Mouse (Mus musculus): ENCODE measurements around the gene Tmem202. TPM values are rescaled to one million over a fixed set of nuclear protein-coding genes. Genes with fewer than 3 reads are reported as not detected.

The Tmem202 gene
- 0.47 and 0.74 TPM in 2 replicates for polyA plus RNA-seq (2015; fragmentation: Nextera tagmentation; extraction: Ambion mirVana)

DNA sequence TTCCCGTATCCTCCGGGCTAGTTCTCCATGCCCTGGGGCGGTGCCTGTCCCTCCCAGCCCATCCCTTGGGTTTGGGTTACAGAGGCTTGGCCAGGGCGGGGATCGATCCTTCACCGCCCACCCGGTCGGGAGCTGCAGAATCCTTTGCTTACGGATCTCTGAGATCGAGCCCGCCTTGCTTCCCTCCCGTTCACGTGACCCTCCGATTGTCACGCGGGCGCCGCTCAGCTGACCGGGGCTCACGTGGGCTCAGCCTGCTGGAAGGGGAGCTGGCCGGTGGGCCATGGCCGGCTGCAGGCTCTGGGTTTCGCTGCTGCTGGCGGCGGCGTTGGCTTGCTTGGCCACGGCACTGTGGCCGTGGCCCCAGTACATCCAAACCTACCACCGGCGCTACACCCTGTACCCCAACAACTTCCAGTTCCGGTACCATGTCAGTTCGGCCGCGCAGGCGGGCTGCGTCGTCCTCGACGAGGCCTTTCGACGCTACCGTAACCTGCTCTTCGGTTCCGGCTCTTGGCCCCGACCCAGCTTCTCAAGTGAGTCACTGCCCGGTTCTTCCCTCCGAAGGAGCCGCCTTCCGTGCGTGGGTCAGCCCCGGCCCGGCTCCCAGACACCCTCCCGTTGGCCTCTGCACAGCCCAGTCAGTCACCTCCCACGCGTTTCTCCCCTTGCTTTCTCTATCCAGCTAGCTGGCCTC is at the start of gene Tmem202, which contains the start of gene Hexa:
Gene Tmem202 (minus strand): TSS at position 407 of the 697 bp plus-strand sequence.
Gene Hexa (plus strand): TSS at position 100 of the 697 bp plus-strand sequence.
- H3K27ac ChIP-seq (replicated peaks) = no peak within 1 kb of the TSS
- peaks cover 23% of the 10 kb centered on the region for H3K4me1 ChIP-seq
- H3K9ac ChIP-seq (replicated peaks) = peak within 1 kb of the TSS; percentile 62
- H3K4me3 ChIP-seq = peak within 1 kb of the TSS; percentile 65
- H3K4me2 ChIP-seq (replicated peaks) = peak within 1 kb of the TSS; percentile 80
- peak; percentile 91 for ATAC-seq (replicated peaks)
- WGBS = 3% methylated on average over 55 of the region's 55 CpGs
- no peaks in the 10 kb centered on the region for H3K27me3 ChIP-seq
- H3K9me3 ChIP-seq = no peaks in the 10 kb centered on the region
- no peaks in the 10 kb centered on the region for H3K36me3 ChIP-seq

DNA sequence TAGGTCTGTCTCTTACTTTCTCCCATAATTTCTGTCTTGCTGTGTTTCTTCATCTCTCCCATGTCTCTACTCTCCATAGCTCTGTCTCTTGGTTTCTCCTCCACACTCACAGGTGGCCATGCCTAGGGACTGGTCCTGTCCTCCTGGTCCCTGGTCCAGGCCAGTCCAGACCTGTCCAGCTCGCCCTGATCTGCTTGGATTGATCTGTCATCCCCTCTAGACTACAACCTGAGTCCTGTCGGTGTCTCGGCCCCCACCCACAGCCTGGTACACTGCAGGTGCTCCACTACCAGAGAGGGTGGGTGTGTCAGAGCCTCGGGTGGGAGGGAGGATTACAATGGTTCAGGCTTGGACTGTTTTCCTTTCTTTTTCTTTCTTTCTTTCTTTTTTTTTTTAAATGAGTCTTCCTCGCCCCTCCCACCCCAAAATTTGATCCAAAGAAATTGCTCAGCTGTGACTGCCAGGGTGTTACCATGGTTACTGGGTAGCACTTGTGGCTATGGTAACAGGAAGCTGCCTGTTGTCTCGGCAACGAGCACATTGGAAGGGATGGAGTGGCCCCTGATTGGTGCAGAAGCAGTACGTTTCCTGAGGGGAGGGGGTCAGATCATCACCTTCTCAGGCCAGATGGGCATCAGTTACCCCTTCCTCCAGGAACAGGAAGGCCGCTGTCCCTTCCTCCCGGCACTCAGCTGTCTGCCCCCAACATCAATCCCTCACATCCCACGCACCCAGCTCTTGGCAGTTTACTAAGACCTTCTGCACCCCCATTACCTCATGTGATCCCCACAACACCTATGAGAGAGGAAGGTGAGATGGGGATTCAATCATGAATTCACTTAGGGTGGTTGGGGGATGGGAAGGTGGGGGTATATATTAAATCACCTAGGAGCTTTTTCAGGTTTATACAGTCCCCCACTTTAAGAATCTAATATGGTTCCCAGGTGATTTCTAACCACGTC is 49.3 kb upstream of the Tmem202 start:
- Histone ChIP-seq H3K27me3 (0 out of 2 replicates have a peak, but pooled peaks cover 3% of the 10 kb centered on the region), H3K36me3 (no peaks in the 10 kb centered on the region), H3K4me3 (peak overlapping the region; percentile 28), H3K9me3 (no peaks in the 10 kb centered on the region), H3K4me1 (peaks cover 37% of the 10 kb centered on the region), H3K4me2 (replicated peaks) (peak overlapping the region; percentile 52), H3K27ac (replicated peaks) (peak overlapping the region; percentile 89), H3K9ac (replicated peaks) (peak overlapping the region; percentile 20)
- 18% methylated on average over 12 of the region's 12 CpGs for WGBS
- ATAC-seq (replicated peaks) = peak; percentile 90

- Histone ChIP-seq H3K4me2 (replicated peaks) (peak overlapping the region; percentile 52), H3K4me1 (peaks cover 37% of the 10 kb centered on the region), H3K27me3 (0 out of 2 replicates have a peak, but pooled peaks cover 3% of the 10 kb centered on the region), H3K9me3 (no peaks in the 10 kb centered on the region), H3K27ac (replicated peaks) (peak overlapping the region; percentile 89), H3K9ac (replicated peaks) (peak overlapping the region; percentile 20; the same call in 1 of the 2 replicates), H3K36me3 (no peaks in the 10 kb centered on the region), H3K4me3 (peak overlapping the region; percentile 28; the same call in 1 of the 2 replicates)
- peak; percentile 36; the same call in 1 of the 2 replicates for ATAC-seq (replicated peaks)
- 31% methylated on average over 5 of the region's 5 CpGs for WGBS
Measured at GRCm38 (mm10) chr9:59588252-59588651, 48.6 kb upstream of the Tmem202 start.

DNA sequence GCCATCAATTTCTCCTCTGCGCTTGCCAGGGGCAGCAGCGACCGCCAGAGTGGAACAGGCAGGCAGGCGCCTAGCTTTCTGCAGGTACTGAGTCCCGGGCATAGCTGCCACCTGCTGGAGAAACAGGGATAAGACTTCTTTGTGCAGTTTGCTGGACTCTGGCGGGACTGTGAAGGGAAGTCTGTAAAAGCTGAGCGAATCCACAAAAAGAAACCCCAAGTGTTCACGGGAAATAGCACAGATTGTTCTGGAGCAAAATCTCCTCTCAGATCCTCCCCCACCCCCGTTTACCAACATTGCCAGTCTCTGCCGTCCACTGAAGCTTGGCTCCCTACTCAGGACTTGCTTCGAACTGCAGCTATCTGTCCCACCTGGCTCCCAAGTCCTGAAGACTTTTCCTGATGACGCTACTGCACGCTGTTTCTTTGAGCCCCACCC is 45.2 kb upstream of the Tmem202 start:
- Histone ChIP-seq H3K36me3 (no peaks in the 10 kb centered on the region), H3K4me2 (replicated peaks) (peak overlapping the region; percentile 35), H3K4me3 (peak overlapping the region; percentile 10; the same call in 1 of the 2 replicates), H3K27me3 (0 out of 2 replicates have a peak, but pooled peaks cover 3% of the 10 kb centered on the region), H3K4me1 (peaks cover 32% of the 10 kb centered on the region), H3K9ac (replicated peaks) (no peak overlapping the region; the same call in 1 of the 2 replicates), H3K9me3 (no peaks in the 10 kb centered on the region), H3K27ac (replicated peaks) (no peak overlapping the region)
- ATAC-seq (replicated peaks) = peak; percentile 65; the same call in 1 of the 2 replicates
- 5% methylated on average over 13 of the region's 13 CpGs for WGBS

- WGBS = 0% methylated on average over 20 of the region's 20 CpGs
- ATAC-seq (replicated peaks) = no peak; the same call in 1 of the 2 replicates
- peak overlapping the region; percentile 57 for H3K9ac ChIP-seq (replicated peaks)
- peak overlapping the region; percentile 56 for H3K4me3 ChIP-seq
- peaks cover 12% of the 10 kb centered on the region; the same call in 1 of the 2 replicates for H3K27me3 ChIP-seq
- H3K9me3 ChIP-seq = no peaks in the 10 kb centered on the region
- no peaks in the 10 kb centered on the region for H3K36me3 ChIP-seq
- peaks cover 14% of the 10 kb centered on the region for H3K4me1 ChIP-seq
- H3K4me2 ChIP-seq (replicated peaks) = peak overlapping the region; percentile 79
- H3K27ac ChIP-seq (replicated peaks) = peak overlapping the region; percentile 31; the same call in 1 of the 2 replicates
Measured at GRCm38 (mm10) chr9:59578505-59578867, 38.8 kb upstream of the Tmem202 start.

- peak within 1 kb of the TSS; percentile 57 for H3K9ac ChIP-seq (replicated peaks)
- H3K4me1 ChIP-seq = peaks cover 14% of the 10 kb centered on the region
- ATAC-seq (replicated peaks) = peak; percentile 97
- H3K4me3 ChIP-seq = peak within 1 kb of the TSS; percentile 56
- WGBS = under 1% methylated on average over 51 of the region's 61 CpGs
- peak within 1 kb of the TSS; percentile 31; the same call in 1 of the 2 replicates for H3K27ac ChIP-seq (replicated peaks)
- no peaks in the 10 kb centered on the region for H3K9me3 ChIP-seq
- H3K27me3 ChIP-seq = peaks cover 12% of the 10 kb centered on the region; the same call in 1 of the 2 replicates
- H3K4me2 ChIP-seq (replicated peaks) = peak within 1 kb of the TSS; percentile 79
- no peaks in the 10 kb centered on the region for H3K36me3 ChIP-seq
Measured at GRCm38 (mm10) chr9:59577844-59578504, 38.3 kb upstream of the Tmem202 start, which contains the start of gene Celf6. Celf6 (plus strand) TSS chr9:59577917.

- ATAC-seq (replicated peaks) = no peak
- H3K4me3 ChIP-seq = peak overlapping the region; percentile 56
- WGBS = 11% methylated on average over 13 of the region's 13 CpGs
- peak overlapping the region; percentile 79 for H3K4me2 ChIP-seq (replicated peaks)
- peaks cover 12% of the 10 kb centered on the region; the same call in 1 of the 2 replicates for H3K27me3 ChIP-seq
- H3K9me3 ChIP-seq = no peaks in the 10 kb centered on the region
- peaks cover 14% of the 10 kb centered on the region for H3K4me1 ChIP-seq
- H3K9ac ChIP-seq (replicated peaks) = peak overlapping the region; percentile 36; the same call in 1 of the 2 replicates
- H3K27ac ChIP-seq (replicated peaks) = 0 out of 2 replicates have a peak overlapping the region, but pooled peaks have one; percentile 24
- H3K36me3 ChIP-seq = no peaks in the 10 kb centered on the region
Measured at GRCm38 (mm10) chr9:59577401-59577800, 37.8 kb upstream of the Tmem202 start.

- H3K36me3 ChIP-seq = no peaks in the 10 kb centered on the region
- H3K27ac ChIP-seq (replicated peaks) = no peak overlapping the region
- H3K4me2 ChIP-seq (replicated peaks) = no peak overlapping the region
- no peak overlapping the region for H3K4me3 ChIP-seq
- 77% methylated on average over 2 of the region's 2 CpGs for WGBS
- no peak for ATAC-seq (replicated peaks)
- no peaks in the 10 kb centered on the region for H3K9me3 ChIP-seq
- peaks cover under 1% of the 10 kb centered on the region; the same call in 1 of the 2 replicates for H3K4me1 ChIP-seq
- H3K9ac ChIP-seq (replicated peaks) = no peak overlapping the region
- peaks cover 9% of the 10 kb centered on the region; the same call in 1 of the 2 replicates for H3K27me3 ChIP-seq
Measured at GRCm38 (mm10) chr9:59571852-59572251, 32.2 kb upstream of the Tmem202 start.

DNA sequence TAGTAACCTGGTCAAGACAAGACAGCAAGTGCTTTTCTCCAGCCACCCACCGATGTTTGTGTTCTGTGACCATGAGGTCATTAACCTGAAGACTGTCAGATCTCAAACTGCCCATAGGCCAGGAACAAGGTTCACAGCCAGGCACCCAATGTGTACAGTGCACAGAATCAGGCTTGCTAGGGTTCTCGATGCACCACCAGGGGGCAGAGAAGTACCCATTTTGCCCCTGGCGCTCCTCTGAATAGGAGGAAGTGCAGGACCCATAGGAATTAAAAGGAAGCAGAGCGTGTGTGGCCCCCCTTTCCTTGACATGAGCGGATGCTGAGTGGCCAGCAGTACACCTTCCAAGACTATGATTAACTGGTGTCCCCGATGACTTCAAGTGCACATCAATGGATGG is 27.5 kb upstream of the Tmem202 start:
- WGBS = 29% methylated on average over 6 of the region's 6 CpGs
- no peak overlapping the region for H3K9ac ChIP-seq (replicated peaks)
- no peak overlapping the region for H3K4me3 ChIP-seq
- H3K36me3 ChIP-seq = peaks cover 7% of the 10 kb centered on the region; the same call in 1 of the 2 replicates
- H3K9me3 ChIP-seq = no peaks in the 10 kb centered on the region
- H3K4me1 ChIP-seq = no peaks in the 10 kb centered on the region
- peak; percentile 72; the same call in 1 of the 2 replicates for ATAC-seq (replicated peaks)
- H3K4me2 ChIP-seq (replicated peaks) = no peak overlapping the region
- no peak overlapping the region for H3K27ac ChIP-seq (replicated peaks)
- H3K27me3 ChIP-seq = no peaks in the 10 kb centered on the region

DNA sequence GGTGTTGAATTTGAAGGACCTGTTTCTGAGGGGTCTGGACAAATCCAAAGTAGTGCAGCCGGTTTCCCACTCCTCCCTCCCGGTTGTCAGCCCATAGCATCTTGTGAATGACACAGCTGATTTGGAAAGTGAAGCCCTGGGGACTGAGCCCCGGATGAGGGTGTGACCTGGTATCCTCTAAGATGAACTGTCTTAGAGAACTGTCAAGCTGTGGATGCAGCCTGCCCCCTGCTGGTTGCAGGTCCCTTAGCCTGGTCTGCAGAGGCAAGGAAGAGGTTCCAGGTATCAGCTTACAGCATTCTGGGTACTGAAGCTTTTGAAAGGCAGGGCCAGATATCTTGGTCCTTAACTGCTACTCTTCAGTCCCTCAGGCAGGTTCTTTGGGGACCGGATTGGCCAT is 26.0 kb upstream of the Tmem202 start:
- Histone ChIP-seq H3K9me3 (no peaks in the 10 kb centered on the region), H3K4me3 (no peak overlapping the region), H3K9ac (replicated peaks) (no peak overlapping the region), H3K4me2 (replicated peaks) (no peak overlapping the region), H3K36me3 (peaks cover 7% of the 10 kb centered on the region; the same call in 1 of the 2 replicates), H3K27me3 (no peaks in the 10 kb centered on the region), H3K4me1 (no peaks in the 10 kb centered on the region), H3K27ac (replicated peaks) (no peak overlapping the region)
- ATAC-seq (replicated peaks) = no peak
- 36% methylated on average over 4 of the region's 4 CpGs for WGBS

- H3K27ac ChIP-seq (replicated peaks) = no peak overlapping the region
- H3K4me2 ChIP-seq (replicated peaks) = no peak overlapping the region
- ATAC-seq (replicated peaks) = no peak
- no peaks in the 10 kb centered on the region for H3K9me3 ChIP-seq
- H3K4me1 ChIP-seq = no peaks in the 10 kb centered on the region
- WGBS = 90% methylated on average over 4 of the region's 4 CpGs
- no peak overlapping the region for H3K4me3 ChIP-seq
- H3K36me3 ChIP-seq = peaks cover 20% of the 10 kb centered on the region; the same call in 1 of the 2 replicates
- no peak overlapping the region for H3K9ac ChIP-seq (replicated peaks)
- H3K27me3 ChIP-seq = no peaks in the 10 kb centered on the region
Measured at GRCm38 (mm10) chr9:59553719-59554118, 14.1 kb upstream of the Tmem202 start.

All from forebrain, embryonic 15.5 days (tissue).